Mouse (Mus musculus) C2C12 (cell line): Measurements from ENCODE around the gene Blnk. TPM values are rescaled to one million over a fixed set of nuclear protein-coding genes. Genes with fewer than 3 reads are reported as not detected.

Source experiments
- H3K27me3 ChIP-seq: one replicate; pipeline ENCODE4 v1.6.1; 2011; ENCODE audit not compliant: control insufficient read depth, insufficient read depth, insufficient read length
- H3K36me3 ChIP-seq: one replicate; pipeline ENCODE4 v1.6.1; 2011; ENCODE audit not compliant: control insufficient read depth, insufficient read depth
- H3K4me3 ChIP-seq: one replicate; pipeline ENCODE4 v1.5.1; 2011; ENCODE audit warnings: mild to moderate bottlenecking, control low read depth; ENCODE audit not compliant: poor library complexity, insufficient read depth, severe bottlenecking
- H3K79me2 ChIP-seq: one replicate; pipeline ENCODE4 v1.6.1; 2011; ENCODE audit not compliant: control insufficient read depth, insufficient read depth
- H3K79me3 ChIP-seq: one replicate; pipeline ENCODE4 v1.6.1; 2011; ENCODE audit warnings: low read depth, control low read depth
- H3ac ChIP-seq: one replicate; pipeline ENCODE3; 2011; ENCODE audit warnings: low read depth; ENCODE audit not compliant: control insufficient read depth, insufficient read length
- CEBPB ChIP-seq: IDR thresholded peaks from one replicate; pipeline ENCODE4 v1.6.1; 2011; ENCODE audit warnings: low read depth, mild to moderate bottlenecking, control low read depth, moderate library complexity
- CTCF ChIP-seq: IDR thresholded peaks from one replicate; pipeline ENCODE4 v1.5.1; 2011; ENCODE audit not compliant: control insufficient read depth, insufficient read depth, insufficient read length
- FOSL1 ChIP-seq: IDR thresholded peaks from one replicate; pipeline ENCODE4 v1.8.0; 2011; ENCODE audit warnings: mild to moderate bottlenecking, low read length; ENCODE audit not compliant: poor library complexity, insufficient read depth, severe bottlenecking
- MAX ChIP-seq: IDR thresholded peaks from one replicate; pipeline ENCODE4 v1.6.1; 2011; ENCODE audit warnings: mild to moderate bottlenecking, control low read depth
- MYOD1 ChIP-seq: IDR thresholded peaks from one replicate; pipeline ENCODE4 v1.6.1; 2011; ENCODE audit warnings: low read depth; ENCODE audit not compliant: control insufficient read depth, insufficient read length
- MYOG ChIP-seq: IDR thresholded peaks from one replicate; pipeline ENCODE4 v1.6.1; 2011; ENCODE audit not compliant: control insufficient read depth, insufficient read length; ENCODE audit errors: extremely low read depth
- USF1 ChIP-seq: IDR thresholded peaks from one replicate; pipeline ENCODE4 v1.6.1; 2011; ENCODE audit warnings: low read depth, mild to moderate bottlenecking, control low read depth, moderate library complexity
- microRNA-seq: library from miRNA; unstranded; fragments of <30 nt; microRNA quantifications from one replicate; pipeline ENCODE4, GENCODE M21; 2019; ENCODE audit warnings: borderline microRNAs expressed
- polyA plus RNA-seq: library from polyadenylated mRNA; unstranded; fragments of >200 nt; fragmentation: generic; extraction: Trizol; gene quantifications from one replicate; pipeline ENCODE4 v1.2.1, GENCODE M21; 2012; ENCODE audit warnings: missing spikeins

Gene Blnk
- polyA plus RNA-seq, 1 experiment, result 6.5 TPM

- no peaks in the 10 kb centered on the region for H3K79me2 ChIP-seq
- H3K4me3 ChIP-seq, result peak within 1 kb of the TSS; percentile 34
- no peaks in the 10 kb centered on the region for H3K36me3 ChIP-seq
- no peaks in the 10 kb centered on the region for H3K27me3 ChIP-seq
- no peaks in the 10 kb centered on the region for H3K79me3 ChIP-seq
- H3ac ChIP-seq, result peak within 1 kb of the TSS; percentile 62
- TF ChIP-seq MAX (peak; percentile 46), CTCF (no peak)
Observed at GRCm38 (mm10) chr19:40894519-40895392, 99.6 kb downstream of the Blnk start, which contains the start of gene Zfp518a. Zfp518a (plus strand) TSS chr19:40894705.

DNA sequence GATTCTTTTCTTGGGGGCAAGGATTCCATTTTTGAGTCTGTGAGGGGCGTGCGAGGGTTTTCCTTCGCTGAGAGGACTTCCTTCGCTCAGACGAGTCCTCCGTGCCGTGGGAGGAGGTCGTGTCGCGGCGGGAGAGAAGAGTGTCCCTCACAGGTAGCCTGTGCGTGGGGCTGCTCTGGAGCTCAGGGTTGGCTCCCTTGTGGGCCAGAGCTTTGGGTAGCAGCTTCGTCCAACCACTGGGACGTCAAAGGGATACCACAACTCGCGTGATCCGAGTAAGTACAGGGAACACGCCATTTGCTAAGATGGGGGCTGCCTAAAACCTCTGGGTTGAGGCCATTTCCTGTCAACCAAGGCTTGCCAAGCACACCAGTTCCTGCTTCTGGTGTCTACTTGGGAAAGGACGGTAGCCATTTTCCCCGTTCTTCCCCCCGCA lies 100.2 kb downstream of the Blnk start:
- Histone ChIP-seq H3K4me3 (peak overlapping the region; percentile 34), H3ac (no peak overlapping the region), H3K27me3 (no peaks in the 10 kb centered on the region), H3K79me2 (no peaks in the 10 kb centered on the region), H3K79me3 (no peaks in the 10 kb centered on the region), H3K36me3 (no peaks in the 10 kb centered on the region)
- no peak for TF ChIP-seq CTCF
- no peak for TF ChIP-seq MAX
- no peak for TF ChIP-seq MYOD1
- no peak for TF ChIP-seq MYOG
- no peak for TF ChIP-seq FOSL1
- no peak for TF ChIP-seq USF1
- TF ChIP-seq CEBPB, result no peak

DNA sequence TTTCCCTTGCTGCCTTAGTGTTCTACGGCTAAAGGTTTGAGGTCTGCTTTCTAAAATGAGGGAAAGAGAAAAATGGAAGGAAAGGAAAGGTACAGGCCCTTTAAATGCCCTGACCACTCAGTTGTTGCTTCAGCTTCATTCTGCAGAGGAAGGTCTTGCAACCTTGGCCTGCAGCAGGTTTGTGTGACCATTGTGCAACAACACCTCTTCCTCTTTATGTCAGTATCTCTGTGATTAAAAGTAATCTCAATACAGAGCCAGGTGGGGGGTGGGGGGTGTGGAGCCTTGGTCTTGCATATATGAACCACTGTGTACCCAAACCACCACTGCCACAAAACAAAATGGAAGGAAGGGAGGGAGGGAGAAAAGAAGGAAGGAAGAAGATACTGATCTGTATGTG lies 105.4 kb downstream of the Blnk start:
- H3K27me3 ChIP-seq, result peaks cover 4% of the 10 kb centered on the region
- H3K36me3 ChIP-seq, result no peaks in the 10 kb centered on the region
- no peak overlapping the region for H3ac ChIP-seq
- no peaks in the 10 kb centered on the region for H3K79me2 ChIP-seq
- H3K4me3 ChIP-seq, result no peak overlapping the region
- no peaks in the 10 kb centered on the region for H3K79me3 ChIP-seq
- no peak for TF ChIP-seq FOSL1
- no peak for TF ChIP-seq MYOG
- TF ChIP-seq MAX, result no peak
- TF ChIP-seq USF1, result no peak
- TF ChIP-seq MYOD1, result no peak
- no peak for TF ChIP-seq CEBPB
- no peak for TF ChIP-seq CTCF

GRCm38 (mm10) chr19:40881700-40882099 lies 112.6 kb downstream of the Blnk start:
- Histone ChIP-seq H3K79me3 (no peaks in the 10 kb centered on the region), H3K4me3 (no peak overlapping the region), H3K27me3 (peaks cover 22% of the 10 kb centered on the region), H3K36me3 (no peaks in the 10 kb centered on the region), H3K79me2 (no peaks in the 10 kb centered on the region), H3ac (no peak overlapping the region)
- TF ChIP-seq MYOG, result no peak
- no peak for TF ChIP-seq FOSL1
- TF ChIP-seq CEBPB, result no peak
- TF ChIP-seq MAX, result no peak
- no peak for TF ChIP-seq USF1
- TF ChIP-seq CTCF, result no peak
- TF ChIP-seq MYOD1, result no peak

Small RNA genes within 50 kb of the gene (microRNA-seq; reads per million reads assigned to microRNA genes)
- 0.64 reads per million, percentile 13 among the genes with 10 or more reads in this experiment for gene Mir8092

Other genes starting within 250 kb of the Blnk start
- not detected for gene Cc2d2b, start 245.8 kb downstream of the Blnk start, polyA plus RNA-seq
- 2.4 TPM for gene Ccnj, start 163.3 kb downstream of the Blnk start, polyA plus RNA-seq
- 0.49 TPM for gene Zfp518a, start 99.8 kb downstream of the Blnk start, polyA plus RNA-seq
- not detected for gene Dntt, start 34.7 kb upstream of the Blnk start, polyA plus RNA-seq
- gene Opalin, start 82.6 kb upstream of the Blnk start, polyA plus RNA-seq, result not detected
- not detected for gene Tll2, start 212.3 kb upstream of the Blnk start, polyA plus RNA-seq